8 mouse cellular contexts compared by ENCODE assay signal in genomic region chr1:88300301-88301050, GRCm38 (mm10). TPM values are rescaled to one million over a fixed set of nuclear protein-coding genes. Genes with fewer than 3 reads are reported as not detected.
DNase-seq lines count a peak whose midpoint lies in the region; ATAC-seq and TF ChIP-seq lines count a peak whose summit lies in the region.
"Had no signal": no experiment of that assay in that cellular context is flagged by ENCODE, and none has a peak within 500 bp of the region (broad histone marks: within the 10 kb centered on the region; RNA-seq: fewer than 3 reads in every experiment).

No protein-coding gene starts in this region.

- H3K36me3 ChIP-seq in lung, embryonic 16.5 days (ENCODE audit: control insufficient read depth, insufficient read depth, low read length), result no peaks in the 10 kb centered on the region
- no peaks in the 10 kb centered on the region for H3K36me3 ChIP-seq in embryonic facial prominence, embryonic 15.5 days
- 0 out of 2 replicates have a peak, but pooled peaks cover 2% of the 10 kb centered on the region for H3K36me3 ChIP-seq in liver, embryonic 11.5 days (ENCODE audit: control insufficient read depth, insufficient read depth, low read length)
- no peaks in the 10 kb centered on the region for H3K36me3 ChIP-seq in stomach, embryonic 14.5 days (ENCODE audit: control insufficient read depth, insufficient read depth, low read length)

- DNase-seq in lung, adult 2 months, result no peak
- peak; percentile 43 for DNase-seq in liver, embryonic 11.5 days (ENCODE audit: low spot score)
- no peak for DNase-seq in urinary bladder, adult 18-20 months (ENCODE audit: low spot score in 2 of 2)
- no peak for DNase-seq in adipocyte (ENCODE audit: low spot score)
- DNase-seq: kidney, postnatal 14 days had no signal

- ATAC-seq in lung, embryonic 16.5 days (ENCODE audit: low read depth), result peak; percentile 13
- ATAC-seq in embryonic facial prominence, embryonic 15.5 days (ENCODE audit: insufficient number of reproducible peaks, low FRiP score, low TSS enrichment, low read depth), result peak; percentile 20; the same call in 1 of the 2 replicates
- ATAC-seq in liver, embryonic 11.5 days (replicated peaks; ENCODE audit: low FRiP score), result no peak; the same call in 1 of the 2 replicates
- 0 out of 2 replicates have a peak, but pooled peaks have one; percentile 3 for ATAC-seq in stomach, embryonic 14.5 days (ENCODE audit: insufficient number of reproducible peaks, insufficient read depth, low FRiP score, low read depth)

- no peak overlapping the region for H3K4me3 ChIP-seq in lung, embryonic 16.5 days (ENCODE audit: low read length)
- no peak overlapping the region for H3K4me3 ChIP-seq in lung, adult 2 months (replicated peaks; ENCODE audit: extremely low read depth, low read depth, low read length)
- H3K4me3 ChIP-seq in embryonic facial prominence, embryonic 15.5 days (replicated peaks), result no peak overlapping the region
- H3K4me3 ChIP-seq in liver, embryonic 11.5 days (ENCODE audit: low read depth, low read length), result no peak overlapping the region
- H3K4me3 ChIP-seq in stomach, embryonic 14.5 days (ENCODE audit: low read depth, low read length), result no peak overlapping the region

- 36% methylated on average over 5 of the region's 5 CpGs for WGBS in lung, embryonic 16.5 days
- 38% methylated on average over 5 of the region's 5 CpGs for WGBS in lung, adult 2 months
- WGBS in embryonic facial prominence, embryonic 15.5 days, result 35% methylated on average over 5 of the region's 5 CpGs
- 37% methylated on average over 5 of the region's 5 CpGs for WGBS in liver, embryonic 11.5 days
- 44% methylated on average over 5 of the region's 5 CpGs for WGBS in stomach, embryonic 14.5 days

- H3K9me3 ChIP-seq in lung, embryonic 16.5 days (ENCODE audit: control insufficient read depth, low read length), result peaks cover 44% of the 10 kb centered on the region
- peaks cover 61% of the 10 kb centered on the region for H3K9me3 ChIP-seq in embryonic facial prominence, embryonic 15.5 days (replicated peaks)
- peaks cover 75% of the 10 kb centered on the region for H3K9me3 ChIP-seq in liver, embryonic 11.5 days (ENCODE audit: control insufficient read depth, low read length)
- H3K9me3 ChIP-seq in stomach, embryonic 14.5 days (ENCODE audit: control insufficient read depth, low read depth, low read length), result peaks cover 74% of the 10 kb centered on the region

- TF ChIP-seq POLR2A in lung, adult 2 months (IDR thresholded peaks at IDR 0.05; ENCODE audit: borderline replicate concordance, extremely low read depth, low read depth, low read length), result no peak

- no peaks in the 10 kb centered on the region for H3K27me3 ChIP-seq in lung, embryonic 16.5 days (ENCODE audit: control insufficient read depth, insufficient read depth, low read depth, low read length)
- no peaks in the 10 kb centered on the region for H3K27me3 ChIP-seq in embryonic facial prominence, embryonic 15.5 days
- no peaks in the 10 kb centered on the region for H3K27me3 ChIP-seq in liver, embryonic 11.5 days (replicated peaks; ENCODE audit: control insufficient read depth, insufficient read depth, low read length)
- no peaks in the 10 kb centered on the region for H3K27me3 ChIP-seq in stomach, embryonic 14.5 days (ENCODE audit: control insufficient read depth, insufficient read depth, low read length)

- no peak for TF ChIP-seq CTCF in lung, adult 2 months (IDR thresholded peaks at IDR 0.05; ENCODE audit: insufficient read depth, low read length)

- no peaks in the 10 kb centered on the region for H3K4me1 ChIP-seq in lung, embryonic 16.5 days (replicated peaks; ENCODE audit: control insufficient read depth, insufficient read depth, low read length)
- no peaks in the 10 kb centered on the region for H3K4me1 ChIP-seq in lung, adult 2 months (ENCODE audit: control insufficient read depth, insufficient read depth, low read length)
- no peaks in the 10 kb centered on the region for H3K4me1 ChIP-seq in embryonic facial prominence, embryonic 15.5 days
- H3K4me1 ChIP-seq in liver, embryonic 11.5 days (replicated peaks; ENCODE audit: control insufficient read depth, insufficient read depth, low read length), result no peaks in the 10 kb centered on the region
- H3K4me1 ChIP-seq in stomach, embryonic 14.5 days (ENCODE audit: control insufficient read depth, insufficient read depth, low read length), result no peaks in the 10 kb centered on the region

- no peak overlapping the region for H3K4me2 ChIP-seq in lung, embryonic 16.5 days (ENCODE audit: low read depth, low read length)
- H3K4me2 ChIP-seq in embryonic facial prominence, embryonic 15.5 days (replicated peaks), result no peak overlapping the region
- H3K4me2 ChIP-seq in liver, embryonic 11.5 days, result no peak overlapping the region
- H3K4me2 ChIP-seq in stomach, embryonic 14.5 days (replicated peaks; ENCODE audit: low read depth, low read length), result no peak overlapping the region

- no peak overlapping the region for H3K9ac ChIP-seq in lung, embryonic 16.5 days (ENCODE audit: low read length)
- no peak overlapping the region for H3K9ac ChIP-seq in embryonic facial prominence, embryonic 15.5 days
- H3K9ac ChIP-seq in liver, embryonic 11.5 days (ENCODE audit: low read depth, low read length), result no peak overlapping the region
- no peak overlapping the region for H3K9ac ChIP-seq in stomach, embryonic 14.5 days (replicated peaks; ENCODE audit: low read depth, low read length)

- no peak overlapping the region for H3K27ac ChIP-seq in lung, embryonic 16.5 days (ENCODE audit: low read length)
- H3K27ac ChIP-seq in embryonic facial prominence, embryonic 15.5 days (replicated peaks), result no peak overlapping the region
- no peak overlapping the region for H3K27ac ChIP-seq in liver, embryonic 11.5 days (ENCODE audit: low read depth, low read length)
- no peak overlapping the region for H3K27ac ChIP-seq in stomach, embryonic 14.5 days (ENCODE audit: low read length)

RNA-seq across cellular contexts. Expression of gene Trpm8, which starts 23.0 kb away (rescaled TPM):
- polyA plus RNA-seq in lung, embryonic 16.5 days (2015; fragmentation: Nextera tagmentation; extraction: Ambion mirVana), result 0.04 TPM in 1 of 2 replicates, not detected in the other
- not detected in 2 replicates for polyA plus RNA-seq in lung, adult 2 months (2012; rRNA removed)
- 0.05 TPM in 1 of 2 replicates, not detected in the other for polyA plus RNA-seq in embryonic facial prominence, embryonic 15.5 days (2015; fragmentation: Nextera tagmentation; extraction: Ambion mirVana)
- not detected in 2 replicates for polyA plus RNA-seq in liver, embryonic 11.5 days (2014; fragmentation: Nextera tagmentation; extraction: Ambion mirVana)
- not detected in 2 replicates for polyA plus RNA-seq in stomach, embryonic 14.5 days (2014; fragmentation: Nextera tagmentation; extraction: Ambion mirVana)

RNA-seq across cellular contexts. Expression of gene Hjurp, which starts 23.0 kb away (rescaled TPM):
- polyA plus RNA-seq in lung, embryonic 16.5 days (2015; fragmentation: Nextera tagmentation; extraction: Ambion mirVana), result 184 and 186 TPM in 2 replicates
- 29.4 and 32.1 TPM in 2 replicates for polyA plus RNA-seq in lung, adult 2 months (2012; rRNA removed)
- polyA plus RNA-seq in embryonic facial prominence, embryonic 15.5 days (2015; fragmentation: Nextera tagmentation; extraction: Ambion mirVana), result 153 and 161 TPM in 2 replicates
- polyA plus RNA-seq in liver, embryonic 11.5 days (2014; fragmentation: Nextera tagmentation; extraction: Ambion mirVana), result 146 and 168 TPM in 2 replicates
- 202 and 211 TPM in 2 replicates for polyA plus RNA-seq in stomach, embryonic 14.5 days (2014; fragmentation: Nextera tagmentation; extraction: Ambion mirVana)
